Mouse (Mus musculus): Measurements from ENCODE around the gene Cbs. TPM values are rescaled to one million over a fixed set of nuclear protein-coding genes. Genes with fewer than 3 reads are reported as not detected.

Gene Cbs
- polyA plus RNA-seq (2015; fragmentation: Nextera tagmentation; extraction: Ambion mirVana): 0.63 and 0.69 TPM in 2 replicates

DNA sequence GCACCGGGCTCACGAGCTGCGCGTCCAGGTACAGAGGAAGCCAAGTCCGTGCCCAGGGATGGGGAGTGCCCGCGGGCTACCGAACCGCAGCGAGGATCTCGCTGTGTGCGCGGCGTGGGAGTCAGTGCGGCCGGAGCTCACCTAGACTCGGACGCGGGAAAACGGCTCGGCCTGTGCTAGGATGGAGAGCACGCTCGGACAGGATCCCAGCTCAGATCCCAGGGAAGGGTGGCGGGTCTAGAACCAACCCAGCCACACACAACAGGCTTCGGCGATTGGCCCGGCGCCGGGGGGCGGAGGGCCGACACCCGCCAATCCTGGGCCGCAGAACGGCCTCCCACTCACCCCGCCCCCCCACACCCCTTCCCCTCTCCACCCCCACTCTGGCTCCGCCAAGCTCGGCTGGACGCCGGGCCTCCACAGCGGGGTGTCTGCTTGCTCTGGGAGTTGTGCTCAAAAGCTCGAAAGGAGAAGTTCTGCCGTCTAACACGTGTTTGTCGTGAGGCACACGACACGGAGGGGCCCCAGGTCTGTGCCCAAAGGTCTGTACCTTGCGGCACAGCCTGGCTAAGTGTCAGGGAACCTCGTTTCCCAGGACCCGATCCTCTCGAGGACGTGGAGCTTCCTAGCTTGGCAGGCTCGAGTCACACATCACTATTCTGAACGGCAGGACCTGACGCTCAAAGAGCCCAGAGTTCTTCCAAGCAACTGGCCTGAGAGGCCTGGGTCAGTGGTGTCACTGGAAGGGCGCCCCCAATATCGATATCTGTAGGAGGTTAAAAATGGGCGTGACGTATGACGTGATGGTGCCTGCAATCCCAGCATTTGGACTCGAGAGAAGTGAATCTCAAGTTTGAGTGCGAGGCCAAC, at the start of gene Cbs:
TSS of gene Cbs (minus strand) at position 297 of the 870 bp plus-strand sequence.

DNA sequence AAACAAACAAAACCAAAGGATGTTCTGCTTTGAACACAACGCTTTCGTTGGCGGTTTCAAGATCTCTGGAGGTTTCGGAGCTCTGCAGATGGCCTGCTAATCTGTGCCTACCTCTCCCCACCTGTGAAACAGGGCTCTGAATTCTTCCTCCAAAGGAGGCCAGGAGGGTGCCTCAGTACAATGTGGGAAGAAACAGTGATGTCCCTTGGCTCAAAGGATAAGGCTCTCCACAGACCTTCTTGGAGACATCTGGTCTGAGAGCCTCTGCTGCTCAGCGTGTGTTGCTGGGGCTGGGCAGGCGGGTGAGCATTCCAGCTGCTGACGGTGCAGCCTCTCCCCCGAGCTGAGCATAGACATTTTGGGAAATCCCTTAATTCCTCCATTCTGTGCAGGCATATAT, 40.5 kb upstream of the Cbs start, which contains the start of gene Cryaa:
TSS of gene Cryaa (plus strand) at position 301 of the 400 bp plus-strand sequence.

DNA sequence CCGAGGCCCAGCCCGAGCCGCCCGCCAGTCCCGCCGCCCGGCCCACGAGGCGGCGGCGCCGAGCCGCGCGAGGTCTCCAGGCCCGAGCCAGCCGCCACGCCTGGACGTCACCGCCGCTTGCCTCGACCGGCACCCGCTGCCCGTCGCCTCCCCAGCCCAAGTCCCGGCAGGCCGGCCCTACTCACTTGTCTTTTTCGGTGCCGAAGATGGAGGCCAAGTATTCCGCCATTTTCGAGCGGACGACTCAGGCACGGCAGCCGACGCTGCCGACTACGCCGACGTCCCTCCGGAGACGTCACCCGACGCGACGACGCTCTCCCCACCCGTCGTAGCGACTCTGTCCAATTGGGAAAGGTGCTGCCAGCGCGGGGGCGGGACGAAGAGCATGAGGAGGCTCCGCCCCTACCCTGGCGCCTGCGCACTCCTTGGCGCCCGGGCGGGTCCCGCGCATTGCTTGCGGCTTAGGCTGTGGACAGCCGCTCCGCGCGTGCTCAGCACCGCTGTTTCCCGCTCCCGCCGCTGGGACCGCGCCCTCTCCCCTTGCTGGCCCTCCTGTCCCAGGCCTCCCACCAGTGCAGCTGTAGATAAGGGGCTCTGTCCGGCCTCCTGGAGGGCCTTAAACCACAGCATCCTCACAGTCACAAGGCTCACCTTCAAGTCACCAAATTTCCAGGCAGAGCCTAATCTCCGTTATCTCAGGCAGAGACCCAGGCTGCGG, 21.6 kb upstream of the Cbs start, which contains the start of gene U2af1:
TSS of gene U2af1 (minus strand) at position 425 of the 718 bp plus-strand sequence.

DNA sequence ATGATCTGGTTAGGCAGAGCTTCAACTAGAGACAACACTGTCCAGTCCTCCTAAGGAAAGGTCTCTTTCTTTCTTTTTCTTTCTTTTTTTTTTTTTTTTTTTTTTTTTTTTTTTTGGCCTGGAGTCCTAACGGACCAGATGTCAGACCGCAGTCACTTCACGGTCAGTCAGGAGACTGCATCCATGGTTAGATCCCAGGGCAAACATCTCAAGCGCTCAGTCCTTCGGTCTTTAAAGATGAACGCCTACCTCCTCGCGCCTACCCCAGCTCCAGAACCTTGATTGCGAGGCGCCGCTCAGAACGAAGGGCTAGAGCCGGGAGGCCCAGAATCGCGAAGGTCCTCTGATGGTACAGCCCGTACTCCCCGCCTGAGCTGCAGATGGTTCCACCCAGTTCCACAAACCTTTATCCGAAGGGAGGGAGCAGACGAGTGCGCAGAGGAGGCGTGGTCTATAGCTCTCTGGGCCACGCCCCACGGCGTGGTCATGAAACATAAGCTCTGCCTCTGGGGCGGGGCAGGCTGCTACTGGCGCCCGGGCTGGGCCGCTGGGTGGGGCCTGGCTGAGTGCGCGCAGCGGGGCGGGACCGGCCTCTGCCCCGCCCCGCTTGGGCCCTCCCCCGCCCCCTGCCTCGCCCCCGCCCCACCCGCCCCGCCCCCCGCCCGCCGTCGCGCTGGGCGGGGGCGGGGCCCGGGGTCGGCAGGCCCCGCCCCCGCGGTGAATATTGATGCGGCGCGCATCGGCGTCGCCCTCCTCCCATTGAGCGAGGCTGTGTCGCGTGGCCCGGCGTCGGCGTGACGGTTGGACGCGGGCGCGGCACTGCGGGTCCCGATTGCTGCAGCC, 72.8 kb downstream of the Cbs start, which contains the start of gene Pknox1:
TSS of gene Pknox1 (plus strand) at position 720 of the 843 bp plus-strand sequence.

Small RNAs within 50 kb of the gene (microRNA-seq; reads per million reads assigned to microRNA genes)
- not detected for gene Gm24970

Other genes starting within 250 kb of the Cbs start
- gene Wdr4, start 117.3 kb downstream of the Cbs start, polyA plus RNA-seq (2015; fragmentation: Nextera tagmentation; extraction: Ambion mirVana): 19.0 and 20.2 TPM in 2 replicates
- 302 and 306 TPM in 2 replicates for gene Ndufv3, start 117.1 kb downstream of the Cbs start, polyA plus RNA-seq (2015; fragmentation: Nextera tagmentation; extraction: Ambion mirVana)
- gene Pknox1, start 72.5 kb downstream of the Cbs start, polyA plus RNA-seq (2015; fragmentation: Nextera tagmentation; extraction: Ambion mirVana): 16.1 and 17.1 TPM in 2 replicates
- 177 and 178 TPM in 2 replicates for gene U2af1, start 21.7 kb upstream of the Cbs start, polyA plus RNA-seq (2015; fragmentation: Nextera tagmentation; extraction: Ambion mirVana)
- gene Cryaa, start 40.6 kb upstream of the Cbs start, polyA plus RNA-seq (2015; fragmentation: Nextera tagmentation; extraction: Ambion mirVana): 1.0 TPM in 1 of 2 replicates, not detected in the other
- gene Sik1, start 218.6 kb upstream of the Cbs start, polyA plus RNA-seq (2015; fragmentation: Nextera tagmentation; extraction: Ambion mirVana): 24.7 and 26.0 TPM in 2 replicates